Mouse (Mus musculus) neural tube, embryonic 15.5 days (tissue): ENCODE measurements around the gene Serpina1c. TPM values are rescaled to one million over a fixed set of nuclear protein-coding genes. Genes with fewer than 3 reads are reported as not detected.

Experiments
- polyA plus RNA-seq: library from polyadenylated mRNA; unstranded; fragments of >200 nt; fragmentation: Nextera tagmentation; extraction: Ambion mirVana; gene quantifications from 2 replicates; pipeline ENCODE4 v1.2.1, GENCODE M21; 2015

The Serpina1c gene
- polyA plus RNA-seq, 1 experiment from 2014 or later: 0.13 TPM

Other genes with a start within 250 kb of the Serpina1c start
- gene Serpina6, start 247.7 kb downstream of the Serpina1c start, polyA plus RNA-seq: 0.42 and 3.6 TPM in 2 replicates
- gene Serpina16, start 228.7 kb downstream of the Serpina1c start, polyA plus RNA-seq: 0.09 TPM in 1 of 2 replicates, not detected in the other
- not detected in 2 replicates for gene Serpina1f, start 209.4 kb downstream of the Serpina1c start, polyA plus RNA-seq
- 0.15 and 0.68 TPM in 2 replicates for gene Serpina1d, start 131.3 kb downstream of the Serpina1c start, polyA plus RNA-seq
- gene Serpina1b, start 74.5 kb downstream of the Serpina1c start, polyA plus RNA-seq: 0.45 and 7.4 TPM in 2 replicates
- 0.13 and 3.6 TPM in 2 replicates for gene Serpina1a, start 41.3 kb downstream of the Serpina1c start, polyA plus RNA-seq
- gene Serpina1e, start 54.1 kb upstream of the Serpina1c start, polyA plus RNA-seq: 0.24 and 0.32 TPM in 2 replicates
- gene Serpina11, start 85.1 kb upstream of the Serpina1c start, polyA plus RNA-seq: not detected in 2 replicates
- gene Serpina9, start 108.9 kb upstream of the Serpina1c start, polyA plus RNA-seq: 0.73 TPM in 1 of 2 replicates, not detected in the other
- gene Serpina12, start 139.6 kb upstream of the Serpina1c start, polyA plus RNA-seq: not detected in 2 replicates
- not detected in 2 replicates for gene Serpina5, start 196.2 kb upstream of the Serpina1c start, polyA plus RNA-seq
- not detected in 2 replicates for gene Serpina3a, start 207.8 kb upstream of the Serpina1c start, polyA plus RNA-seq
- gene Serpina3b, start 223.1 kb upstream of the Serpina1c start, polyA plus RNA-seq: not detected in 2 replicates
- gene Serpina3c, start 249.0 kb upstream of the Serpina1c start, polyA plus RNA-seq: not detected in 2 replicates